Mouse (Mus musculus) E14TG2a.4 (cell line): ENCODE results near the gene Ptgir.

Experiments
- H3K27me3 ChIP-seq: 2 replicates; pipeline ENCODE4 v1.6.1; 2014; ENCODE audit warnings: low read length, control low read depth; ENCODE audit not compliant: insufficient read depth
- H3K36me3 ChIP-seq: 2 replicates; pipeline ENCODE4 v1.6.1; 2014; ENCODE audit warnings: low read length, control low read depth; ENCODE audit not compliant: insufficient read depth
- H3K4me1 ChIP-seq: replicated peaks from 2 replicates; pipeline ENCODE4 v1.6.1; 2014; ENCODE audit warnings: low read depth, low read length, control low read depth
- H3K4me3 ChIP-seq: replicated peaks from 2 replicates; pipeline ENCODE4 v1.5.1; 2014; ENCODE audit warnings: mild to moderate bottlenecking, low read length
- H3K9me3 ChIP-seq: 2 replicates; pipeline ENCODE4 v1.6.1; 2014; ENCODE audit warnings: low read length, control low read depth
- CTCF ChIP-seq: conservative IDR thresholded peaks from 2 replicates; pipeline ENCODE4 v1.5.1; 2014; ENCODE audit warnings: low read length
- NANOG ChIP-seq: IDR thresholded peaks from 2 replicates; pipeline ENCODE4 v1.6.1; 2014; ENCODE audit warnings: borderline replicate concordance, low read length, mixed read lengths
- POU5F1 ChIP-seq: IDR thresholded peaks from 2 replicates; pipeline ENCODE4 v1.6.1; 2014; ENCODE audit warnings: low read length, borderline replicate concordance

Ptgir gene

GRCm38 (mm10) chr7:16916342-16917265 is 10.3 kb downstream of the Ptgir start:
- no peaks in the 10 kb centered on the region for H3K27me3 ChIP-seq
- no peaks in the 10 kb centered on the region for H3K9me3 ChIP-seq
- TF ChIP-seq NANOG (no peak), CTCF (no peak)
- H3K4me1 ChIP-seq: peaks cover 73% of the 10 kb centered on the region
- H3K4me3 ChIP-seq: no peak overlapping the region; the same call in 1 of the 2 replicates
- peaks cover 68% of the 10 kb centered on the region for H3K36me3 ChIP-seq

GRCm38 (mm10) chr7:16917447-16917846 is 11.2 kb downstream of the Ptgir start:
- H3K4me3 ChIP-seq: no peak overlapping the region
- H3K36me3 ChIP-seq: peaks cover 74% of the 10 kb centered on the region
- H3K9me3 ChIP-seq: no peaks in the 10 kb centered on the region
- H3K27me3 ChIP-seq: no peaks in the 10 kb centered on the region
- TF ChIP-seq NANOG: no peak
- no peak for TF ChIP-seq POU5F1
- TF ChIP-seq CTCF: no peak
- H3K4me1 ChIP-seq: peaks cover 81% of the 10 kb centered on the region

GRCm38 (mm10) chr7:16918014-16918413 is 11.7 kb downstream of the Ptgir start:
- Histone ChIP-seq H3K9me3 (no peaks in the 10 kb centered on the region), H3K4me3 (no peak overlapping the region), H3K27me3 (no peaks in the 10 kb centered on the region), H3K4me1 (peaks cover 87% of the 10 kb centered on the region), H3K36me3 (peaks cover 76% of the 10 kb centered on the region)
- TF ChIP-seq CTCF (no peak), NANOG (no peak), POU5F1 (no peak)

GRCm38 (mm10) chr7:16918670-16919069 is 12.4 kb downstream of the Ptgir start:
- no peaks in the 10 kb centered on the region for H3K9me3 ChIP-seq
- no peak overlapping the region for H3K4me3 ChIP-seq
- peaks cover 90% of the 10 kb centered on the region for H3K4me1 ChIP-seq
- TF ChIP-seq NANOG: no peak
- no peak for TF ChIP-seq CTCF
- TF ChIP-seq POU5F1: no peak
- peaks cover 76% of the 10 kb centered on the region for H3K36me3 ChIP-seq
- no peaks in the 10 kb centered on the region for H3K27me3 ChIP-seq

GRCm38 (mm10) chr7:16919395-16920149 is 13.3 kb downstream of the Ptgir start:
- Histone ChIP-seq H3K9me3 (no peaks in the 10 kb centered on the region), H3K36me3 (peaks cover 74% of the 10 kb centered on the region), H3K4me3 (no peak overlapping the region), H3K27me3 (no peaks in the 10 kb centered on the region), H3K4me1 (peaks cover 81% of the 10 kb centered on the region)
- TF ChIP-seq NANOG (no peak), CTCF (no peak), POU5F1 (no peak)

- Histone ChIP-seq H3K4me1 (peaks cover 79% of the 10 kb centered on the region), H3K4me3 (no peak overlapping the region), H3K27me3 (no peaks in the 10 kb centered on the region), H3K9me3 (no peaks in the 10 kb centered on the region), H3K36me3 (peaks cover 68% of the 10 kb centered on the region)
- no peak for TF ChIP-seq CTCF
- no peak for TF ChIP-seq NANOG
- TF ChIP-seq POU5F1: no peak
These were observed 13.9 kb downstream of the Ptgir start for GRCm38 (mm10) chr7:16920150-16920579.

- no peak for TF ChIP-seq POU5F1
- TF ChIP-seq NANOG: no peak
- TF ChIP-seq CTCF: no peak
- Histone ChIP-seq H3K36me3 (peaks cover 59% of the 10 kb centered on the region), H3K4me3 (peak overlapping the region; percentile 10; the same call in 1 of the 2 replicates), H3K4me1 (peaks cover 71% of the 10 kb centered on the region), H3K9me3 (no peaks in the 10 kb centered on the region), H3K27me3 (no peaks in the 10 kb centered on the region)
These were observed 14.8 kb downstream of the Ptgir start for GRCm38 (mm10) chr7:16920818-16921791.

- H3K36me3 ChIP-seq: peaks cover 51% of the 10 kb centered on the region
- peak overlapping the region; percentile 10; the same call in 1 of the 2 replicates for H3K4me3 ChIP-seq
- no peaks in the 10 kb centered on the region for H3K9me3 ChIP-seq
- H3K27me3 ChIP-seq: no peaks in the 10 kb centered on the region
- H3K4me1 ChIP-seq: peaks cover 63% of the 10 kb centered on the region
- TF ChIP-seq NANOG (no peak), CTCF (no peak), POU5F1 (no peak)
These were observed 15.6 kb downstream of the Ptgir start for GRCm38 (mm10) chr7:16921881-16922335.
